Mouse (Mus musculus) neural tube, embryonic 15.5 days (tissue): ENCODE measurements around the gene Mdm2. TPM values are rescaled to one million over a fixed set of nuclear protein-coding genes. Genes with fewer than 3 reads are reported as not detected.

Experiments used
- ATAC-seq: fragments of 200-750 bp; cut with Nextera tagmentation; 2 replicates; pipeline ENCODE4 v1.8.0; 2017; ENCODE audit warnings: mild to moderate bottlenecking, moderate TSS enrichment, moderate library complexity; ENCODE audit not compliant: low FRiP score
- H3K27ac ChIP-seq: fragments of 300-500 bp; sonication (generic); replicated peaks from 2 replicates; pipeline ENCODE4 v1.5.1; 2015; ENCODE audit warnings: mild to moderate bottlenecking, inconsistent platforms
- H3K27me3 ChIP-seq: fragments of 300-500 bp; sonication (generic); replicated peaks from 2 replicates; pipeline ENCODE4 v1.6.1; 2015; ENCODE audit warnings: inconsistent platforms
- H3K36me3 ChIP-seq: fragments of 300-500 bp; sonication (generic); 2 replicates; pipeline ENCODE4 v1.6.1; 2015; ENCODE audit warnings: inconsistent platforms
- H3K4me1 ChIP-seq: fragments of 300-500 bp; sonication (generic); 2 replicates; pipeline ENCODE4 v1.6.1; 2015; ENCODE audit warnings: inconsistent platforms
- H3K4me2 ChIP-seq: fragments of 300-500 bp; sonication (generic); 2 replicates; pipeline ENCODE4 v1.6.1; 2015; ENCODE audit warnings: inconsistent platforms, mild to moderate bottlenecking, moderate library complexity
- H3K4me3 ChIP-seq: fragments of 300-500 bp; sonication (generic); replicated peaks from 2 replicates; pipeline ENCODE4 v1.5.1; 2015; ENCODE audit warnings: mild to moderate bottlenecking, inconsistent platforms
- H3K9ac ChIP-seq: fragments of 300-500 bp; sonication (generic); replicated peaks from 2 replicates; pipeline ENCODE4 v1.6.1; 2015; ENCODE audit warnings: mild to moderate bottlenecking, inconsistent platforms
- H3K9me3 ChIP-seq: fragments of 300-500 bp; sonication (generic); replicated peaks from 2 replicates; pipeline ENCODE4 v1.6.1; 2016; ENCODE audit warnings: inconsistent platforms
- WGBS: fragments of 180-500 bp; shearing (Covaris S2); methylation state at CpG from one replicate; pipeline ENCODE4 v1.1.7; 2015; ENCODE audit warnings: mixed read lengths; 5-methylcytosine and 5-hydroxymethylcytosine counted together
- polyA plus RNA-seq: library from polyadenylated mRNA; unstranded; fragments of >200 nt; fragmentation: Nextera tagmentation; extraction: Ambion mirVana; gene quantifications from 2 replicates; pipeline ENCODE4 v1.2.1, GENCODE M21; 2015

Mdm2 gene
- polyA plus RNA-seq, 1 experiment from 2014 or later: 46.0 TPM

DNA sequence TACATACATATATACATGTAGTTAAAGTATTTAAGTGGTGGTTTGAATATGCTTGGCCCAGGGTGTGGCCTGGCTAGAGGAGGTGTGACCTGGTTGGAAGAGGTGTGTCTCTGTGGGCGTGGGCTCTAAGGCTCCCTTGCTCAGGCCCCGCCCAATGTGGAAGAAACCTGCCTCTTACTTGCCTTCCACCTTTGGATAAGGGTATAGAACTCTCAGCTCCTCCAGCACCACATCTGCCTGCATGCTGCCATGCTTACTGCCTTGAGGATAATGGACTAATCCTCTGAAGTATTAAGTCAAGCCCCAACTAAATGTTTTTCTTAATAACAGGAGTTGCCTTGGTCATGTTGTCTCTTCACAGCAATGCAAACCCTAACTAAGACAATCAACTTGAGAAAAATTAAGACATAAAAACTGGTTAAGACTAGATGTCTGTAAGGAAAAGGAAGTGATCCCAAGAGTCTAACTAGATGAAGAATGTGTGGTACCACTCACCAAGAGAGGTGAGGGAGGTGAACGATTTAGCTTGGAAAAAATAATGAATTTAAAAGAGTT is 12.9 kb downstream of the Mdm2 start:
- no peaks in the 10 kb centered on the region for H3K27me3 ChIP-seq
- H3K9me3 ChIP-seq: no peaks in the 10 kb centered on the region
- 95% methylated on average over 3 of the region's 3 CpGs for WGBS
- H3K4me3 ChIP-seq: no peak overlapping the region
- H3K4me2 ChIP-seq: no peak overlapping the region
- no peak overlapping the region for H3K27ac ChIP-seq
- peaks cover 85% of the 10 kb centered on the region for H3K36me3 ChIP-seq
- no peaks in the 10 kb centered on the region for H3K4me1 ChIP-seq
- no peak overlapping the region for H3K9ac ChIP-seq
- no peak for ATAC-seq

DNA sequence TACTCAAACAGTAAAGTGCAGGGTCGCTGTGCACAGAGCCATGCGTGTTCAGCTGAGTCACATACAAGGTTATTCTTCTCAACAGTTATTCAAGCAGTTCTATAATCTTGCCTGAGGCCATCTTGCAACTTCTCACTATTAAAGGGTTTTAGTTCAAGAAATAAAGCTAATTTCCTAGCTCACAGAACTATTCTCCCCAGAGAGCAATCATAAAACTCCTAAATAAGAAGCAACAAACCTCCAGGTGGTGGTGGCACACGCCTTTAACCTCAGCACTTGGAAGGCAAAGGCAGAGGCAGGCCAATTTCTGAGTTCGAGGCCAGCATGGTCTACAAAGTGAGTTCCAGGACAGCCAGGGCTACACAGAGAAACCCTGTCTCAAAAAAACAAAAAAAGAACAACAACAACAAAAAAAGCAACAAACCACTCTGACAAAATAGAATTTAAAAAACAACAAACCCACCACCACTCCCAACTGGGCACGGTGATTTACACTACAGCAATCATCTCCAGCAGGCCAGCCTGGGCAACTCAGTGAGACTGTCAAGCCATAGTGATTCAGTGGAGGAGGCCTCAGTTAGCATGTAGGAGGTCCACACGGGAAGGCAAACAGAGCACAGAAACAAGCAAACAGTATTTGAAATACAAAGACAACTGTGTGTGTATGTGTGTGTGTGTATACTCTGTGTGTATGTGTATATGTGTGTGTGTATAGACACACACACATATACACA is 13.6 kb downstream of the Mdm2 start:
- H3K9me3 ChIP-seq: no peaks in the 10 kb centered on the region
- H3K4me2 ChIP-seq: no peak overlapping the region
- no peaks in the 10 kb centered on the region for H3K4me1 ChIP-seq
- no peak overlapping the region for H3K9ac ChIP-seq
- ATAC-seq: no peak
- no peak overlapping the region for H3K27ac ChIP-seq
- 92% methylated on average over 6 of the region's 6 CpGs for WGBS
- no peaks in the 10 kb centered on the region for H3K27me3 ChIP-seq
- H3K36me3 ChIP-seq: peaks cover 90% of the 10 kb centered on the region
- no peak overlapping the region for H3K4me3 ChIP-seq

DNA sequence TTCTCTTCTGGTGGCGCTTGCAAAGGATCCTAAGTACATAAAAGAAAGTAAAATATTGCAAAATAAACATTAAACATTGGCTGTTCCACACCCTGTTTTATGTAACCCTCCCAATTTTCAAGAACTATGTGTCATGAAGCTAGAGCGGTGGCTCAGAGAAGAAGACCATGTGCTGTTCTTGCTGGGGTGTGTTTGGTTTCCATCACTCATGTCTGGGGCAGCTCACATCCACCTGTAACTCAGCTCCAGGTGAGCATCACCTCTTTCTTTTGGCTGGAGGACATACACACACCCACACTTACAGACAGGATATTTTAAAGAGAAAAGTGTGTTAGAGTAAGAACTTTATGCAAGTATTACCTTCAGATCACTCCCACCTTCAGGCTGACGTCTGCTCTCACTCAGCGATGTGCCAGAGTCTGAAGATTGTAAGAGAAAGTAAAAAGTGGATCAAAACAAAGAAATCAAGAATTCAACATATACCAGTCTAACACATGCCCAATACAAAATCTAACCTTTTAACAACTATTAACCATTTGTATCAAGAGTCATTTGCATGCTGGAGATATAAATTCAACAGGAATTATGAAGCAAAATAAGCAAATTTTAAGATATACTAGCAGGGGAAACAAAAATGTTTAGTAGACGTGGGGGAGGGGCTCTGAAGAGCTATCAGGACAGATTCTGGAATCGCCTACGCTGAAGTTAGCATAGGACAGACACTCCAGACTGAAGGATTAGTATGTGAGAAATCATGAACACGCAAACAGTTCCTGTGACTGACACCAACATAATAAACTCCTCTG is 14.3 kb downstream of the Mdm2 start:
- no peak overlapping the region for H3K9ac ChIP-seq

DNA sequence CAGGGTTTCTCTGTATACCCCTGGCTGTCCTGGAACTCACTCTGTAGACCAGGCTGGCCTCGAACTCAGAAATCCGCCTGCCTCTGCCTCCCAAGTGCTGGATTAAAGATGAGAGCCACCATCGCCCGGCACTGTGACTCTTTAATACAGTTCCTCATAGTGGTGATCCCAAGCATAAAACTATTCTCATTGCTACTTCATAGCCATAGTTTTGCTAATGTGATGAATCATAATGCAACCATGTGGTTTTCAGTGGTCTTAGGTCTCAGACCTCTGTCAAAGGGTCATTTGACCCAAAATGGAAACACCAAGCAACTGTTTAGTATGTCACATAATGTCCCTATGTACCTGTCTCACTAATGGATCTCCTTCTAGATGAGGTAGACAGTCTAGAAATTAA is 15.0 kb downstream of the Mdm2 start:
- WGBS: over 99% methylated on average over 4 of the region's 4 CpGs
- H3K36me3 ChIP-seq: peaks cover 89% of the 10 kb centered on the region

More for the DNA sequence above, 14.3 kb downstream of the Mdm2 start:
- no peak for ATAC-seq
- Histone ChIP-seq H3K4me2 (no peak overlapping the region), H3K9me3 (no peaks in the 10 kb centered on the region), H3K4me3 (no peak overlapping the region), H3K4me1 (no peaks in the 10 kb centered on the region), H3K36me3 (peaks cover 90% of the 10 kb centered on the region), H3K27ac (no peak overlapping the region), H3K27me3 (no peaks in the 10 kb centered on the region)
- 92% methylated on average over 8 of the region's 8 CpGs for WGBS

DNA sequence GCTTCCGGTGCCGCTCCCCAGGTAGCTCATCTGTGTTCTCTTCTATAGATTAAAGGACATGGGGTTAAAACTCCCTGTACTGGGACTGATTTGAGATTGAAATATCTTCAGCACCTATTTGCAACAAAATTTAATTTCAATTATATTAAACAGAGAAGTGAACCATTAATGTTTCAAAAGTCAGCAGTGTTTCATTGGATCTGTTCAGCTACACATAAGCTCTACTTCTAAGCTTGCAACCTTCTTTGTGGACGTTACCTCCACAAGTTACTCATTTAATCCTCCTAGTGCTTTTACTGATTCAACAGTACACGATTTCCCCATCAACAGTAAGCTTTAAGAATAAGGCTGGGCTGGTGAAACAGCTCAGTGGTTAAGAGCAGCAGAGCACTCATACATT is 15.5 kb downstream of the Mdm2 start:
- 94% methylated on average over 4 of the region's 4 CpGs for WGBS
- Histone ChIP-seq H3K9me3 (no peaks in the 10 kb centered on the region), H3K4me3 (no peak overlapping the region), H3K36me3 (peaks cover 89% of the 10 kb centered on the region), H3K4me2 (no peak overlapping the region), H3K4me1 (no peaks in the 10 kb centered on the region), H3K27me3 (no peaks in the 10 kb centered on the region), H3K27ac (no peak overlapping the region), H3K9ac (no peak overlapping the region)
- ATAC-seq: no peak

More for the DNA sequence above, 15.0 kb downstream of the Mdm2 start:
- Histone ChIP-seq H3K4me3 (no peak overlapping the region), H3K27ac (no peak overlapping the region), H3K9me3 (no peaks in the 10 kb centered on the region), H3K4me2 (no peak overlapping the region), H3K4me1 (no peaks in the 10 kb centered on the region), H3K9ac (no peak overlapping the region), H3K27me3 (no peaks in the 10 kb centered on the region)
- ATAC-seq: no peak

DNA sequence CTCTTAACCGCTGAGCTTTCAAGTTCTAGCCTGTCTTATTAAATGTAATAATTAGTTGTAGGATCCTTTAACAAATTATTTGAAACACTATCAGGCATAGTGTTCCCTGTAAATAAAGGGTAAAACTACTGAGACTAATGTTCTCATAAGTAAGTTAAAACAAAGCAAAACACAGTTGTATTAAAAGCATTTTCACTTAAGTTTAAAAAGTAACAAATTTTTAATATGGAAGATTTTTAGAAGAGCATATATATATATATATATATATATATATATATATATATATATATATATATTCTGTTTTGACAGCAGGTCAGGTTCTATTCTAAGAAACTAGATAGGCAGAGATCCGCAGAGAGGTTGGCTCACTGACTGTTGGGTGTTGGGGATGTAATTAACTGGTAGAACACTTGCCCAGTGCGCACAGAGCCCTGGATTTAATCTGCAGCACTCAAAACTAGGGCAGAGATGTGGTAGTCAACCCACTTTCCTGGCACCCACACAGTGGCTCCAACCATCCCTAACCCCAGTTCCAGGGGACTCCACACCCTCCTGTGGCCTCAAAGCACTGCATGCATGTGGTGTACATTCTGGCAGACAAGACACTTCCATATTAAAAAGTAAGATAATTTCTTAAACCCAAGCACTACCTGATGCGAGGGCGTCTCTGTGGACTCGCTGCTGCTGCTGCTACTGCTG is 16.2 kb downstream of the Mdm2 start:
- ATAC-seq: no peak
- no peaks in the 10 kb centered on the region for H3K27me3 ChIP-seq
- H3K9me3 ChIP-seq: no peaks in the 10 kb centered on the region
- H3K4me2 ChIP-seq: no peak overlapping the region
- H3K9ac ChIP-seq: no peak overlapping the region
- H3K27ac ChIP-seq: no peak overlapping the region
- no peak overlapping the region for H3K4me3 ChIP-seq
- no peaks in the 10 kb centered on the region for H3K4me1 ChIP-seq
- WGBS: 93% methylated on average over 6 of the region's 6 CpGs
- H3K36me3 ChIP-seq: peaks cover 85% of the 10 kb centered on the region

DNA sequence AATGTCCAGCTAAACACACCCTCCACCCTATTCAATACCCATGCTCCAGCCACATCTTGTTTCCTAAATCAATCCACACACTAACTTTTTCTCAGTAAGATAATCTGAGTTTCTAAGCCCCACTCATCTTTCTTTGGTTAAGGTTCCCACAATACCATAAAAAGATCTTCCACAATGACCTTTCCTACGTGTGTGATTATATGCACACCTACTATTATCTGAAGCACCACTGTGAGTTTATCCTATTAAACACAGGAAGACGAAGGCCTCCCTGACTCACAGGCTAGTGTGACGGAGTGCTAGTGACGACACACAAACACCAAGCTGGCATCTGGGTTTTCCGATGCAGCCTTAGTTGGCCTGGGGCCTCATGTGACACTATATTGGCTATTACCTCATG is 17.6 kb downstream of the Mdm2 start:
- Histone ChIP-seq H3K4me2 (no peak overlapping the region), H3K4me3 (no peak overlapping the region), H3K27me3 (no peaks in the 10 kb centered on the region), H3K4me1 (no peaks in the 10 kb centered on the region), H3K36me3 (peaks cover 85% of the 10 kb centered on the region), H3K9me3 (no peaks in the 10 kb centered on the region), H3K27ac (no peak overlapping the region), H3K9ac (no peak overlapping the region)
- 97% methylated on average over 5 of the region's 5 CpGs for WGBS
- ATAC-seq: no peak

DNA sequence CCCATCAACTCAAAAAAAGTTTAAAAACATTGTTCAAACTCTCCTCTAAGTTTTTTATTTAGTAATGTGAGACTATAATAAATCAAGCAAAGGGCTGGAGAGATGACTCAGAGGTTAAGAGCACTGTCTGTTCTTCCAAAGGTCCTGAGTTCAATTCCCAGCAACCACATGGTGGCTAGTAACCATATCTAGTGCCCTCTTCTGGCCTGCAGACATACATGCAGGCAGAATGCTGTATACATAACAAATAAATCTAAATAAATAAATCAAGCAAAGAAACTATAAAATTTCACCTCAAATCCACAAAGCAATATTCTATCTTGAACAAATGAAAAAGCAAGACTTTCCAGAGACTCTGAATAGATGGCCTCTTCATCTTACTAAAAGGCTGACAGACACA is 18.4 kb downstream of the Mdm2 start:
- no peak overlapping the region for H3K4me2 ChIP-seq
- no peaks in the 10 kb centered on the region for H3K9me3 ChIP-seq
- H3K36me3 ChIP-seq: peaks cover 81% of the 10 kb centered on the region
- no peak overlapping the region for H3K4me3 ChIP-seq
- ATAC-seq: no peak
- no peak overlapping the region for H3K27ac ChIP-seq
- no peaks in the 10 kb centered on the region for H3K4me1 ChIP-seq
- H3K9ac ChIP-seq: no peak overlapping the region
- H3K27me3 ChIP-seq: no peaks in the 10 kb centered on the region

DNA sequence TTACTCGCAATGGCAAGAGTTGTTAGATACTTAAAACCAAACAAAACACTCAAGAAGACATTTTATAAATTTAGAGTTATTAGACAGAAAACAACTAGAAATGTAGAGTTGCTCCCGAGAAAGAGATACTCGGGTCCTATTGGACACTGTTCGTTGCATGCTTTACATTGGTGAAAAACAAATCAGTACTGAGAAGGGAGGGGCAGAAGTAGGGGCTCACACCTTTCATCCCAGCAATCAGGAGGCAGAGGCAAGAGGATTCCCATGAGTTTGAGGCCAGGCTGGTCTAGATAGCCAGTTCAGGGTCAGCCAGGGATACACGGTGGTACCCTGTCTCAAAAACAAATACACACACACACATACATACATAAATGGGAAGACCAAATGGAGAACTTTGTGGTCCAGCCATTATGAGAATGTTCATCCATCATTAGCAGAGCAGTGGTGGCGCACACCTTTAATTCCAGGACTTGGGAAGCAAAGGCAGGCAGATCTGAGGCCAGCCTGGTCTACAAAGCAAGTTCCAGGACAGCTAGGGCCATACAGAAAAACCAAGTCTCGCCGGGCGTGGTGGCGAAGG is 19.1 kb downstream of the Mdm2 start:
- Histone ChIP-seq H3K27ac (no peak overlapping the region), H3K9ac (no peak overlapping the region), H3K9me3 (no peaks in the 10 kb centered on the region), H3K4me2 (no peak overlapping the region), H3K27me3 (no peaks in the 10 kb centered on the region), H3K4me3 (no peak overlapping the region), H3K4me1 (no peaks in the 10 kb centered on the region), H3K36me3 (peaks cover 74% of the 10 kb centered on the region)
- no peak for ATAC-seq
- 96% methylated on average over 10 of the region's 10 CpGs for WGBS

DNA sequence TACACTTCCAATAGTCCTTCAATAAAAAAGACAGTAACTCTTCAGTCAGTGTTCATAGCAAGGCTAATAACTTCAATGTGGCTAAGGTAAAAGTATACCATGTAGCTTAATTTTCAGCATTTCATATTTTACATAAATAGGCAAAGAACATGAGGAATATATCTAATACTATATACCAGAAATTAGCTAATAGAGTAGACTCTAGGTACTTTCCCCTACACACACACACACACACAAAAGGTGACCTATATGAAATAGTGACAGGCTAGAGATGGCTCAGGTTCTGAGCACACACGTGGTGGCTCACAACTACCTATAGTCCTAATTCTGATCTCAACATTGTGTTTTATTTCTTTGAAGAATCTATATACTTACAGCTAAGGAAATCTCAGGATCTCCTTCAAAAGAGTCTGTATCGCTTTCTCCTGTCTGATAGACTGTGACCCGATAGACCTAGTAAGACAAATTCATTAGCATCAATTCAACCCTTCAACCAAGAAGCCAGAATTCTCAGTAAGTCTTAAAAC is 19.7 kb downstream of the Mdm2 start:
- no peak for ATAC-seq
- no peak overlapping the region for H3K4me3 ChIP-seq
- 92% methylated on average over 3 of the region's 3 CpGs for WGBS

DNA sequence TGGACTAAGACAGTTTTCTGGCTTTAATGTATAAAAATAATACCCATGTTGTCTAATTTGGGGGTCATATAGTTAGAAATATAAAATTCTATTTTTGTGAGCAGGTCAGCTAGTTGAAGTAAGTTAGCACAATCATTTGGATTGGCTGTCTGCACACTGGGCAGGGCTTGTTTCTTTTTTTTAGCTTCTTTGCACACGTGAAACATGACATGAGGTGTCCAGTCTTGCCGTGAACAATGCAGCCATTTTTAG is 20.5 kb downstream of the Mdm2 start:
- Histone ChIP-seq H3K27me3 (no peaks in the 10 kb centered on the region), H3K9me3 (no peaks in the 10 kb centered on the region), H3K9ac (no peak overlapping the region), H3K36me3 (peaks cover 59% of the 10 kb centered on the region), H3K4me3 (no peak overlapping the region), H3K4me1 (no peaks in the 10 kb centered on the region), H3K4me2 (no peak overlapping the region), H3K27ac (no peak overlapping the region)
- WGBS: 85% methylated on average over 2 of the region's 2 CpGs
- no peak for ATAC-seq

More for the DNA sequence above, 19.7 kb downstream of the Mdm2 start:
- Histone ChIP-seq H3K36me3 (peaks cover 68% of the 10 kb centered on the region), H3K4me1 (no peaks in the 10 kb centered on the region), H3K27me3 (no peaks in the 10 kb centered on the region), H3K27ac (no peak overlapping the region), H3K9ac (no peak overlapping the region), H3K4me2 (no peak overlapping the region), H3K9me3 (no peaks in the 10 kb centered on the region)
